Mouse (Mus musculus): ENCODE results near the gene C2cd4b. TPM values are rescaled to one million over a fixed set of nuclear protein-coding genes. Genes with fewer than 3 reads are reported as not detected.
A peak's percentile ranks its signal among the peaks of the same experiment; 100 is the strongest.

C2cd4b gene
- polyA plus RNA-seq (2012; rRNA removed), result 25.6 and 38.9 TPM in 2 replicates

GRCm38 (mm10) chr9:67759163-67759955, at the start of gene C2cd4b:
Gene C2cd4b (plus strand): TSS chr9:67759437.
- no peak for TF ChIP-seq CTCF (IDR thresholded peaks at IDR 0.05; ENCODE audit: control insufficient read depth, insufficient read depth, insufficient replicate concordance, low read depth, low read length)
- peak; percentile 87; the same call in 1 of the 2 replicates for TF ChIP-seq POLR2A (IDR thresholded peaks at IDR 0.05; ENCODE audit: control insufficient read depth, low read depth, low read length)
- H3K4me3 ChIP-seq (ENCODE audit: control insufficient read depth, low read depth, low read length), result peak within 1 kb of the TSS; percentile 79
- H3K4me1 ChIP-seq (ENCODE audit: control insufficient read depth, insufficient read depth, low read length), result peaks cover 9% of the 10 kb centered on the region
- no peaks in the 10 kb centered on the region for H3K27me3 ChIP-seq (ENCODE audit: control insufficient read depth, insufficient read depth, low read length)
- peaks cover 1% of the 10 kb centered on the region; the same call in 1 of the 2 replicates for H3K36me3 ChIP-seq (ENCODE audit: control insufficient read depth, insufficient read depth, low read length)
- H3K27ac ChIP-seq (ENCODE audit: control insufficient read depth, insufficient read depth, low read depth, low read length), result no peak within 1 kb of the TSS; the same call in 1 of the 2 replicates

GRCm38 (mm10) chr9:67711051-67711877, 48.0 kb upstream of the C2cd4b start:
- Histone ChIP-seq H3K27ac (ENCODE audit: control insufficient read depth, insufficient read depth, low read depth, low read length) (peak overlapping the region; percentile 97), H3K36me3 (ENCODE audit: control insufficient read depth, insufficient read depth, low read length) (peaks cover 2% of the 10 kb centered on the region), H3K4me1 (ENCODE audit: control insufficient read depth, insufficient read depth, low read length) (peaks cover 5% of the 10 kb centered on the region), H3K4me3 (ENCODE audit: control insufficient read depth, low read depth, low read length) (peak overlapping the region; percentile 68), H3K27me3 (ENCODE audit: control insufficient read depth, insufficient read depth, low read length) (no peaks in the 10 kb centered on the region)
- TF ChIP-seq POLR2A (IDR thresholded peaks at IDR 0.05; ENCODE audit: control insufficient read depth, low read depth, low read length) (no peak; the same call in 1 of the 2 replicates), CTCF (IDR thresholded peaks at IDR 0.05; ENCODE audit: control insufficient read depth, insufficient read depth, insufficient replicate concordance, low read depth, low read length) (peak; percentile 81; the same call in 1 of the 2 replicates)

DNA sequence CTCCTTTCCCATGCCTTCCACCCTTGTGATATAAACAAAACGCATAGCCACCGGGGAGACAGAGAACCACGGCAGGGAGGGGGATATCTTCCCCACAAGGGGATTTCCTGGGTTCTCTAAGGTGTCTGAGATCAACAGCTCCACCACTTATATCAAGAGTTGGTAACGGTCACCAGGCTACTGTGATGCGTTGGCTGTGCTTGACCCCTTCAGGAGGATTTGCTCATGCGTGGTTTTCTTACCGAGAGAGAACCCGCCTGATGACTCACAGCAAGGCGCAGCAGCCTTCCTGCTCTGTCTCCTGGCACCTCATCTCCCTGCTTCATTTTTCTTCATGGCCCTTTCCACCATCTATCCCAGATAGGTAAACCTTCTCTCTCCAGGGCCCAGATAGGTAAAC, 47.1 kb upstream of the C2cd4b start:
- TF ChIP-seq POLR2A (IDR thresholded peaks at IDR 0.05; ENCODE audit: control insufficient read depth, low read depth, low read length), result peak; percentile 29; the same call in 1 of the 2 replicates
- no peak for TF ChIP-seq CTCF (IDR thresholded peaks at IDR 0.05; ENCODE audit: control insufficient read depth, insufficient read depth, insufficient replicate concordance, low read depth, low read length)
- peak overlapping the region; percentile 97 for H3K27ac ChIP-seq (ENCODE audit: control insufficient read depth, insufficient read depth, low read depth, low read length)
- H3K36me3 ChIP-seq (ENCODE audit: control insufficient read depth, insufficient read depth, low read length), result peaks cover 2% of the 10 kb centered on the region
- no peaks in the 10 kb centered on the region for H3K27me3 ChIP-seq (ENCODE audit: control insufficient read depth, insufficient read depth, low read length)
- peak overlapping the region; percentile 68 for H3K4me3 ChIP-seq (ENCODE audit: control insufficient read depth, low read depth, low read length)
- H3K4me1 ChIP-seq (ENCODE audit: control insufficient read depth, insufficient read depth, low read length), result peaks cover 5% of the 10 kb centered on the region

DNA sequence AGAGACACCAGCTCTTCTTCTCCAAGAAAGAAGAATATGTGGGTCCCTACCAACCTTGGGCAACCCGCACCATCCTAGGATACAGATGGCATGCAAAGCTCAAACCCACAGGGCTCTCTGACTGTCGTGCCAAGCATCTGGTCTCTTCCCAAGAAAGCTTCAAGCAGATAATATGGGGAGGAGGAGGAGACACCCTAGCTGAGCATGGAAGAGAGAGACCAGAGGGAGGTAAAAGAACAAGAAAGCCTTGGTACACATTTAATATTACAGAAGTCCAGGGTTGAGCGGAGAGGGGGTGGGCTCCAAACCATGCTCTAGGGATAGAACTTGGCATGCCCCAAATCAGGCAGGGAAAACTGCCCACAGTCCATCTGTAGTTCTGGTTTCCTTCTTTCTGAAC, 42.2 kb upstream of the C2cd4b start:
- Histone ChIP-seq H3K4me3 (ENCODE audit: control insufficient read depth, low read depth, low read length) (peak overlapping the region; percentile 52; the same call in 1 of the 2 replicates), H3K36me3 (ENCODE audit: control insufficient read depth, insufficient read depth, low read length) (no peaks in the 10 kb centered on the region; the same call in none of the 2 replicates), H3K27ac (ENCODE audit: control insufficient read depth, insufficient read depth, low read depth, low read length) (peak overlapping the region; percentile 34), H3K27me3 (ENCODE audit: control insufficient read depth, insufficient read depth, low read length) (no peaks in the 10 kb centered on the region), H3K4me1 (ENCODE audit: control insufficient read depth, insufficient read depth, low read length) (peaks cover 2% of the 10 kb centered on the region)
- TF ChIP-seq POLR2A (IDR thresholded peaks at IDR 0.05; ENCODE audit: control insufficient read depth, low read depth, low read length) (no peak), CTCF (IDR thresholded peaks at IDR 0.05; ENCODE audit: control insufficient read depth, insufficient read depth, insufficient replicate concordance, low read depth, low read length) (no peak)

- no peaks in the 10 kb centered on the region; the same call in 1 of the 2 replicates for H3K4me1 ChIP-seq (ENCODE audit: control insufficient read depth, insufficient read depth, low read length)
- TF ChIP-seq CTCF (IDR thresholded peaks at IDR 0.05; ENCODE audit: control insufficient read depth, insufficient read depth, insufficient replicate concordance, low read depth, low read length) (no peak), POLR2A (IDR thresholded peaks at IDR 0.05; ENCODE audit: control insufficient read depth, low read depth, low read length) (no peak)
- H3K36me3 ChIP-seq (ENCODE audit: control insufficient read depth, insufficient read depth, low read length), result no peaks in the 10 kb centered on the region; the same call in 1 of the 2 replicates
- H3K27ac ChIP-seq (ENCODE audit: control insufficient read depth, insufficient read depth, low read depth, low read length), result no peak overlapping the region
- no peaks in the 10 kb centered on the region for H3K27me3 ChIP-seq (ENCODE audit: control insufficient read depth, insufficient read depth, low read length)
- peak overlapping the region; percentile 27; the same call in 1 of the 2 replicates for H3K4me3 ChIP-seq (ENCODE audit: control insufficient read depth, low read depth, low read length)
Observed at GRCm38 (mm10) chr9:67718596-67718995, 40.6 kb upstream of the C2cd4b start.

- H3K4me1 ChIP-seq (ENCODE audit: control insufficient read depth, insufficient read depth, low read length), result no peaks in the 10 kb centered on the region; the same call in none of the 2 replicates
- no peak overlapping the region for H3K4me3 ChIP-seq (ENCODE audit: control insufficient read depth, low read depth, low read length)
- no peaks in the 10 kb centered on the region for H3K27me3 ChIP-seq (ENCODE audit: control insufficient read depth, insufficient read depth, low read length)
- H3K36me3 ChIP-seq (ENCODE audit: control insufficient read depth, insufficient read depth, low read length), result no peaks in the 10 kb centered on the region; the same call in 1 of the 2 replicates
- no peak for TF ChIP-seq POLR2A (IDR thresholded peaks at IDR 0.05; ENCODE audit: control insufficient read depth, low read depth, low read length)
- no peak for TF ChIP-seq CTCF (IDR thresholded peaks at IDR 0.05; ENCODE audit: control insufficient read depth, insufficient read depth, insufficient replicate concordance, low read depth, low read length)
- H3K27ac ChIP-seq (ENCODE audit: control insufficient read depth, insufficient read depth, low read depth, low read length), result 0 out of 2 replicates have a peak overlapping the region, but pooled peaks have one; percentile 5
Observed at GRCm38 (mm10) chr9:67720150-67720549, 39.1 kb upstream of the C2cd4b start.

Data from testis, adult 2 months (tissue).